ENCODE assay signal across 12 mouse cellular contexts in genomic region chr6:76977817-76978216, GRCm38 (mm10).
DNase-seq lines count a peak whose midpoint lies in the region; ATAC-seq and TF ChIP-seq lines count a peak whose summit lies in the region.
"Had no signal": no experiment of that assay in that cellular context is flagged by ENCODE, and none has a peak within 500 bp of the region (broad histone marks: within the 10 kb centered on the region; RNA-seq: fewer than 3 reads in every experiment).

No protein-coding gene starts in this region.

- no peaks in the 10 kb centered on the region for H3K36me3 ChIP-seq in intestine, postnatal 0 days (ENCODE audit: control insufficient read depth, insufficient read depth)
- H3K36me3 ChIP-seq: liver, embryonic 15.5 days had no signal

- no peak overlapping the region for H3K4me3 ChIP-seq in gastrocnemius, adult 2 months
- no peak overlapping the region for H3K4me3 ChIP-seq in intestine, postnatal 0 days (ENCODE audit: low read depth, low read length)
- H3K4me3 ChIP-seq: liver, embryonic 15.5 days; neural tube, embryonic 13.5 days had no signal

- no peak overlapping the region for H3K27ac ChIP-seq in gastrocnemius, adult 2 months
- H3K27ac ChIP-seq in intestine, postnatal 0 days (ENCODE audit: low read depth, low read length) = no peak overlapping the region
- H3K27ac ChIP-seq: liver, embryonic 15.5 days; neural tube, embryonic 13.5 days had no signal

- peak; percentile 10 for DNase-seq in right cerebral cortex, postnatal 4 days
- DNase-seq in right cerebral cortex, adult 18-20 months = no peak
- DNase-seq in fat pad, adult 2 months (ENCODE audit: extremely low read depth, low read depth, low spot score) = peak; percentile 14
- peak; percentile 72 to 92 for DNase-seq in layer of hippocampus, postnatal 14 days (ENCODE audit: low spot score in 2 of 2)
- peak; percentile 51 to 69 for DNase-seq in urinary bladder, postnatal 36 days (ENCODE audit: low spot score in 2 of 2)
- no peak for DNase-seq in gastrocnemius, adult 2 months
- DNase-seq in kidney, adult 8-10 months = no peak
- DNase-seq: adrenal gland, postnatal 36 days; kidney, adult 2 months had no signal

- H3K27me3 ChIP-seq in intestine, postnatal 0 days (replicated peaks; ENCODE audit: control insufficient read depth, insufficient read depth, low read length) = no peaks in the 10 kb centered on the region
- H3K27me3 ChIP-seq: liver, embryonic 15.5 days; neural tube, embryonic 13.5 days had no signal

- no peak for TF ChIP-seq CTCF in gastrocnemius, adult 2 months (IDR thresholded peaks at IDR 0.05)
- no peak for TF ChIP-seq CTCF in intestine, postnatal 0 days (IDR thresholded peaks at IDR 0.05; ENCODE audit: low read depth)

- H3K4me2 ChIP-seq in intestine, postnatal 0 days (replicated peaks; ENCODE audit: low read depth) = no peak overlapping the region
- H3K4me2 ChIP-seq: liver, embryonic 15.5 days; neural tube, embryonic 13.5 days had no signal

- 9% methylated on average over 3 of the region's 3 CpGs for WGBS in intestine, postnatal 0 days

- intact Hi-C loops in gastrocnemius, adult 2 months (cut with DNase I) = no loop called here

- no peaks in the 10 kb centered on the region for H3K4me1 ChIP-seq in intestine, postnatal 0 days (replicated peaks; ENCODE audit: control insufficient read depth, insufficient read depth, low read length)
- H3K4me1 ChIP-seq: liver, embryonic 15.5 days had no signal

- no peak for ATAC-seq in intestine, postnatal 0 days

- H3K9ac ChIP-seq in intestine, postnatal 0 days (ENCODE audit: low read depth, low read length) = no peak overlapping the region
- H3K9ac ChIP-seq: liver, embryonic 15.5 days; neural tube, embryonic 13.5 days had no signal

- H3K9me3 ChIP-seq in intestine, postnatal 0 days (ENCODE audit: control insufficient read depth) = no peaks in the 10 kb centered on the region
- H3K9me3 ChIP-seq: liver, embryonic 15.5 days; neural tube, embryonic 13.5 days had no signal

Comparison
In these comparisons a context has a peak if more than half of its experiments do, and no peak if none do; other contexts are left out.
1. DNase-seq: peak in right cerebral cortex, postnatal 4 days (single experiment), fat pad, adult 2 months (single experiment), layer of hippocampus, postnatal 14 days (2 of 2) and urinary bladder, postnatal 36 days (2 of 2); none in right cerebral cortex, adult 18-20 months (single experiment), gastrocnemius, adult 2 months (single experiment) and kidney, adult 8-10 months (0 of 2).